Mouse (Mus musculus): ENCODE results near the gene Pip5k1b. TPM values are rescaled to one million over a fixed set of nuclear protein-coding genes. Genes with fewer than 3 reads are reported as not detected.

Gene Pip5k1b
- polyA plus RNA-seq, 1 experiment from 2014 or later = 1.8 TPM

- Histone ChIP-seq H3K27me3 (replicated peaks; ENCODE audit: control insufficient read depth, insufficient read depth, low read length) (no peaks in the 10 kb centered on the region), H3K9me3 (ENCODE audit: control insufficient read depth, low read length) (no peaks in the 10 kb centered on the region), H3K36me3 (ENCODE audit: control insufficient read depth, insufficient read depth) (no peaks in the 10 kb centered on the region), H3K4me1 (replicated peaks; ENCODE audit: control insufficient read depth, insufficient read depth, low read length) (no peaks in the 10 kb centered on the region), H3K9ac (replicated peaks; ENCODE audit: low read depth, low read length) (no peak overlapping the region), H3K4me3 (replicated peaks; ENCODE audit: low read length) (no peak overlapping the region), H3K27ac (ENCODE audit: low read length) (no peak overlapping the region), H3K4me2 (ENCODE audit: low read length) (no peak overlapping the region)
- ATAC-seq = no peak
- 12% methylated on average over 3 of the region's 3 CpGs for WGBS
Measured at GRCm38 (mm10) chr19:24491824-24492223, 63.8 kb downstream of the Pip5k1b start.

DNA sequence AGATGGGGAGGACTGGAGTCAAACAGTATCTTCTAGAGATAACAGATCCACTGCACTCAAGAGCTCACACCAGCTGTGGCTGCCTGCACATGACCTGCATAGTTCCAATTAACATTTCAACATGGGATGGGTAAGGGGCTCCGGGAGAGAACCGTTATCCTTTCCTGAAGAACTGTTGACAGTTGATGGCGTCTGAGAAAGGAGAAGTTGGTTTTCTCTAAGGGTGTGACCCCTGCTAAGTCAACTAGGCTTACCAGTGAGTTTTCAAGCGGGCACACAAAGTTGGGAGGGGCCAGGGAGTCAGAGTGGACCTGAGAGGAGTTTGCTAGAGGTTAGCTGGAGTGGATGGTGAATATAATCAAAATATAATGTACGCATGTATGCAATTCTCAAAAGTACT lies 65.4 kb downstream of the Pip5k1b start:
- H3K36me3 ChIP-seq (ENCODE audit: control insufficient read depth, insufficient read depth) = no peaks in the 10 kb centered on the region
- WGBS = 80% methylated on average over 5 of the region's 5 CpGs
- no peaks in the 10 kb centered on the region for H3K4me1 ChIP-seq (replicated peaks; ENCODE audit: control insufficient read depth, insufficient read depth, low read length)
- H3K27me3 ChIP-seq (replicated peaks; ENCODE audit: control insufficient read depth, insufficient read depth, low read length) = no peaks in the 10 kb centered on the region
- H3K9me3 ChIP-seq (ENCODE audit: control insufficient read depth, low read length) = no peaks in the 10 kb centered on the region
- ATAC-seq = no peak
- H3K9ac ChIP-seq (replicated peaks; ENCODE audit: low read depth, low read length) = no peak overlapping the region
- H3K27ac ChIP-seq (ENCODE audit: low read length) = no peak overlapping the region
- H3K4me2 ChIP-seq (ENCODE audit: low read length) = no peak overlapping the region
- no peak overlapping the region for H3K4me3 ChIP-seq (replicated peaks; ENCODE audit: low read length)

GRCm38 (mm10) chr19:24486433-24487296 lies 69.0 kb downstream of the Pip5k1b start:
- 78% methylated on average over 8 of the region's 8 CpGs for WGBS
- no peaks in the 10 kb centered on the region for H3K9me3 ChIP-seq (ENCODE audit: control insufficient read depth, low read length)
- ATAC-seq = no peak
- H3K4me3 ChIP-seq (replicated peaks; ENCODE audit: low read length) = no peak overlapping the region
- no peaks in the 10 kb centered on the region for H3K36me3 ChIP-seq (ENCODE audit: control insufficient read depth, insufficient read depth)
- H3K27ac ChIP-seq (ENCODE audit: low read length) = no peak overlapping the region
- no peak overlapping the region for H3K9ac ChIP-seq (replicated peaks; ENCODE audit: low read depth, low read length)
- H3K4me1 ChIP-seq (replicated peaks; ENCODE audit: control insufficient read depth, insufficient read depth, low read length) = no peaks in the 10 kb centered on the region
- no peak overlapping the region for H3K4me2 ChIP-seq (ENCODE audit: low read length)
- no peaks in the 10 kb centered on the region for H3K27me3 ChIP-seq (replicated peaks; ENCODE audit: control insufficient read depth, insufficient read depth, low read length)

DNA sequence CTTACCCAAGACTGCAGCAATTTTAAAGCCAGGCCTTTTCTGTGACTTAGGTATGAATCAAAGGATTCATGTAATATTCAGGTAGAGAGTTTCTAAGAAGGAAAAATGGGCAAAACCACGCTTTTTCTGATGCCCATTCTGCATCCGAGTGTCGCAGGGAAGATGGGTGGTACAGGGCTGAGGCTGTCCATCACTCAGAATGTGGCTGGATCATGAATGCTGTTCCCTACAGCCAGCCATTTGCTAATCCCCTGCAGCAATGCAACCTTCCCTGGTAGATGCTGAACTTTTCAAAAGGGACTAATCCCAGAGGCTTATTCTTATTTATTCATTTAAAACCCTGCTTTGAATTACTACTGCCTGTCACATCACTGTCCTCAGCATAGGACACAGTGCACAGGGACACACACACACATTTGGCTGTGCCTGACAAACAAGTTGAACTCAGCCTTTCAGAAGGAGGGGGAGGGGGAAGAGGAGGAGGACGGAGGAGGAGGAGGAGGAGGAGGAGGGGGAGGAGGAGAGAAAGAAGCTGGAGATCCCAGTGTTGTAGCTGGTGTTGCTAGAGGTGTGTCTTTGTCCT lies 71.0 kb downstream of the Pip5k1b start:
- H3K4me2 ChIP-seq (ENCODE audit: low read length) = no peak overlapping the region
- H3K4me1 ChIP-seq (replicated peaks; ENCODE audit: control insufficient read depth, insufficient read depth, low read length) = no peaks in the 10 kb centered on the region
- H3K27me3 ChIP-seq (replicated peaks; ENCODE audit: control insufficient read depth, insufficient read depth, low read length) = no peaks in the 10 kb centered on the region
- no peaks in the 10 kb centered on the region for H3K9me3 ChIP-seq (ENCODE audit: control insufficient read depth, low read length)
- WGBS = 16% methylated on average over 3 of the region's 4 CpGs
- no peak overlapping the region for H3K27ac ChIP-seq (ENCODE audit: low read length)
- no peak overlapping the region for H3K9ac ChIP-seq (replicated peaks; ENCODE audit: low read depth, low read length)
- H3K36me3 ChIP-seq (ENCODE audit: control insufficient read depth, insufficient read depth) = no peaks in the 10 kb centered on the region
- H3K4me3 ChIP-seq (replicated peaks; ENCODE audit: low read length) = no peak overlapping the region
- ATAC-seq = no peak

DNA sequence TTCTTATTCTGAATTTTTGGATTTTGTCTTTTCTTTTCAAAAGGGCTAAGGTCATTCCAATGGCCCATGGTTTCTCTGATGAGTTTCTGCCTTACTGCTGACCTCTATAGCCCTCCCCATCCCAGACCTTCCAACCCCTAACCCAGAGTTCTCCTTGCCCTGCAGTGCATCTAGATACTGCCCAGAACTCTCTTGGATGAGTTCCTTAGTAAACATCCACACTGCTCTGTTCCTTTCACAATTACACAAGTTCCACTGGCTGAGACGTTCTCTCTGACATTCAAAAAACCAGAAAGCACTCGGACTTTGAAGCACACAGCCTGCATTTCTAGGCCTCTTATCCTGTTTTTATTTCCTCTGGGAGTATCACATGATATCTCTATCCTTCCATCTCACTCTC lies 74.8 kb downstream of the Pip5k1b start:
- Histone ChIP-seq H3K27ac (ENCODE audit: low read length) (no peak overlapping the region), H3K27me3 (replicated peaks; ENCODE audit: control insufficient read depth, insufficient read depth, low read length) (no peaks in the 10 kb centered on the region), H3K9ac (replicated peaks; ENCODE audit: low read depth, low read length) (no peak overlapping the region), H3K36me3 (ENCODE audit: control insufficient read depth, insufficient read depth) (no peaks in the 10 kb centered on the region), H3K4me2 (ENCODE audit: low read length) (no peak overlapping the region), H3K4me3 (replicated peaks; ENCODE audit: low read length) (no peak overlapping the region), H3K4me1 (replicated peaks; ENCODE audit: control insufficient read depth, insufficient read depth, low read length) (peaks cover 4% of the 10 kb centered on the region), H3K9me3 (ENCODE audit: control insufficient read depth, low read length) (no peaks in the 10 kb centered on the region)
- 51% methylated on average over 2 of the region's 2 CpGs for WGBS
- no peak for ATAC-seq

DNA sequence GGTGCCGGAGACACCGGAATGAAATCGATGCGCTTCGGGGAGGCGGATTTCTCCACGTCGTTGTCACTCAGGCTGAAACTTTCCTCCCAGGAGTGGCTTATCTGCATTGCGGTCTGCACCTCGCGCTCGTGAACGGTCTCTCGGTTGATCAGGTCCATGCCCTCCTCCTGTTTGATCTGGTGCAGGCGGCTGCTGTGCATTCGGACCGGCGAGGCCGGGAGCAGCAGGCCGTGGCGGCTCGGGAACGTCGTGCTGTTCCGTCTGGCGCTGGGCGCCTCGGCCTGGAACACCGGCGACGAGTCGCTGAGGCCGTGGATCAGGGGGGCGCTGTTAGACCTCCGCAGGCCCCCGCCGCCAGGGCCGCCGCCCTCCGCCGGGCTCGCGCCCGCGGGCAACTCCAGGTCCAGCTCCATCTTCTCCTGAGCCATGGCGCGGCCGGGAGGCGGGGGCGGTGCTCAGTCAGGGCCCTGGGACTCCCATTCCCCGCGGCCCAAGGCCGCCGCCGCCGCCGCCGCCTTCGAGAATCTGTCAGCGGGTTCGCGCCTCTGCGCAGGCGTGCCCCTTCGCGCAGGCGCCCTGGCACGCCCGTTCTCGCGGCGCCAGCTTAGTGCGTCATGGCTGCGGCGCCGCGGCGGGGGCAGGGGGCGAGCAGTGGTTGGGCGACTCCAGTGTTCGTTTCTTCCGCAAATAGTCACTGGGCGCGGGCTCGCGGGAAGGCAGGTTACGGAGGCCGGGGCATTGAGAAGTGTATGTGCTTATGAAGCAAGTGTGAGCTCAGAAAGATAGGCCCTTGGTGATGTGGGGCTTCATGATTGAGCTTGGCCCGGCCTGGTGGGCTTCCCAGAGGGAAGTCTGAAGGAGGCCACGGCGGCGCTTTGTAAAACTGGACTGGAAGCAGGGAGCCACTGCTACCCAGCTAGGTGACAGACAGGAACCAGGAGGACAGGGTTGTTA lies 78.5 kb downstream of the Pip5k1b start, which contains the start of gene Fam122a:
Fam122a (minus strand) TSS at position 428 of the 954 bp plus-strand sequence.
- Histone ChIP-seq H3K4me1 (replicated peaks; ENCODE audit: control insufficient read depth, insufficient read depth, low read length) (peaks cover 14% of the 10 kb centered on the region), H3K9me3 (ENCODE audit: control insufficient read depth, low read length) (no peaks in the 10 kb centered on the region), H3K27ac (ENCODE audit: low read length) (peak within 1 kb of the TSS; percentile 93), H3K36me3 (ENCODE audit: control insufficient read depth, insufficient read depth) (no peaks in the 10 kb centered on the region), H3K4me2 (ENCODE audit: low read length) (peak within 1 kb of the TSS; percentile 91), H3K4me3 (replicated peaks; ENCODE audit: low read length) (peak within 1 kb of the TSS; percentile 91), H3K27me3 (replicated peaks; ENCODE audit: control insufficient read depth, insufficient read depth, low read length) (no peaks in the 10 kb centered on the region), H3K9ac (replicated peaks; ENCODE audit: low read depth, low read length) (peak within 1 kb of the TSS; percentile 77)
- peak; percentile 98 for ATAC-seq
- under 1% methylated on average over 82 of the region's 92 CpGs for WGBS

GRCm38 (mm10) chr19:24476461-24476860 lies 79.2 kb downstream of the Pip5k1b start:
- WGBS = under 1% methylated on average over 11 of the region's 11 CpGs
- H3K4me2 ChIP-seq (ENCODE audit: low read length) = peak overlapping the region; percentile 91
- H3K36me3 ChIP-seq (ENCODE audit: control insufficient read depth, insufficient read depth) = no peaks in the 10 kb centered on the region
- H3K27me3 ChIP-seq (replicated peaks; ENCODE audit: control insufficient read depth, insufficient read depth, low read length) = no peaks in the 10 kb centered on the region
- peak overlapping the region; percentile 93 for H3K27ac ChIP-seq (ENCODE audit: low read length)
- H3K4me3 ChIP-seq (replicated peaks; ENCODE audit: low read length) = peak overlapping the region; percentile 91
- no peak for ATAC-seq
- no peaks in the 10 kb centered on the region for H3K9me3 ChIP-seq (ENCODE audit: control insufficient read depth, low read length)
- H3K9ac ChIP-seq (replicated peaks; ENCODE audit: low read depth, low read length) = peak overlapping the region; percentile 77
- peaks cover 14% of the 10 kb centered on the region for H3K4me1 ChIP-seq (replicated peaks; ENCODE audit: control insufficient read depth, insufficient read depth, low read length)

DNA sequence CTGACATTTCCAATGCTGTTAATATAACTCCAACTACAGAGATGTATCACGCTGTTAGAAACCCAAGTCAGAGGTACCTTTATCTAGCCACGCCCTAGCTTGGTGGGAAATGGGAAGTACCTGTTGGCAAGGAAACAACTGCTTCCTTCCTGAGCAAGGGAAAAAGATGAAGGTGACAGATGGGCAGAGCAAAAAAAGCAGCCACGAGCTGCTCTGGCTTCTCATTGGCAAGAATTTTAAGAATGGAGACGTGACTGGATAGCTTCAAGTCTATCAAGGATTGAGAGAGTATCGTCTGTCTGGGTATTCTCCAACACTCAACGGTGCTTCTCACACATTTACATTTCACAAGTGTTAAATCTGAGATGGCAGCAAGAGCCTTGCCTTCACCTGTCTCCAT lies 80.4 kb downstream of the Pip5k1b start:
- no peak for ATAC-seq
- Histone ChIP-seq H3K9ac (replicated peaks; ENCODE audit: low read depth, low read length) (no peak overlapping the region), H3K4me1 (replicated peaks; ENCODE audit: control insufficient read depth, insufficient read depth, low read length) (peaks cover 14% of the 10 kb centered on the region), H3K36me3 (ENCODE audit: control insufficient read depth, insufficient read depth) (no peaks in the 10 kb centered on the region), H3K4me3 (replicated peaks; ENCODE audit: low read length) (no peak overlapping the region), H3K9me3 (ENCODE audit: control insufficient read depth, low read length) (no peaks in the 10 kb centered on the region), H3K4me2 (ENCODE audit: low read length) (no peak overlapping the region; the same call in none of the 2 replicates), H3K27ac (ENCODE audit: low read length) (no peak overlapping the region), H3K27me3 (replicated peaks; ENCODE audit: control insufficient read depth, insufficient read depth, low read length) (no peaks in the 10 kb centered on the region)
- 72% methylated on average over 6 of the region's 6 CpGs for WGBS

GRCm38 (mm10) chr19:24472512-24472911 lies 83.2 kb downstream of the Pip5k1b start:
- Histone ChIP-seq H3K4me1 (replicated peaks; ENCODE audit: control insufficient read depth, insufficient read depth, low read length) (peaks cover 14% of the 10 kb centered on the region), H3K4me3 (replicated peaks; ENCODE audit: low read length) (no peak overlapping the region), H3K27me3 (replicated peaks; ENCODE audit: control insufficient read depth, insufficient read depth, low read length) (no peaks in the 10 kb centered on the region), H3K9me3 (ENCODE audit: control insufficient read depth, low read length) (no peaks in the 10 kb centered on the region), H3K36me3 (ENCODE audit: control insufficient read depth, insufficient read depth) (no peaks in the 10 kb centered on the region), H3K4me2 (ENCODE audit: low read length) (no peak overlapping the region), H3K9ac (replicated peaks; ENCODE audit: low read depth, low read length) (no peak overlapping the region), H3K27ac (ENCODE audit: low read length) (no peak overlapping the region)
- ATAC-seq = no peak
- 91% methylated on average over 5 of the region's 5 CpGs for WGBS

Data from forebrain, embryonic 16.5 days (tissue).